Mouse (Mus musculus) heart, postnatal 0 days (tissue): ENCODE measurements around the gene Zc3h18.

Experiments used
- CTCF ChIP-seq: IDR thresholded peaks from 2 replicates; pipeline ENCODE4 v1.5.1; 2016; ENCODE audit warnings: antibody characterized with exemption, control low read depth, low read depth
- EP300 ChIP-seq: IDR thresholded peaks from 2 replicates; pipeline ENCODE4 v1.6.1; 2016; ENCODE audit warnings: antibody characterized with exemption, low read depth

DNA sequence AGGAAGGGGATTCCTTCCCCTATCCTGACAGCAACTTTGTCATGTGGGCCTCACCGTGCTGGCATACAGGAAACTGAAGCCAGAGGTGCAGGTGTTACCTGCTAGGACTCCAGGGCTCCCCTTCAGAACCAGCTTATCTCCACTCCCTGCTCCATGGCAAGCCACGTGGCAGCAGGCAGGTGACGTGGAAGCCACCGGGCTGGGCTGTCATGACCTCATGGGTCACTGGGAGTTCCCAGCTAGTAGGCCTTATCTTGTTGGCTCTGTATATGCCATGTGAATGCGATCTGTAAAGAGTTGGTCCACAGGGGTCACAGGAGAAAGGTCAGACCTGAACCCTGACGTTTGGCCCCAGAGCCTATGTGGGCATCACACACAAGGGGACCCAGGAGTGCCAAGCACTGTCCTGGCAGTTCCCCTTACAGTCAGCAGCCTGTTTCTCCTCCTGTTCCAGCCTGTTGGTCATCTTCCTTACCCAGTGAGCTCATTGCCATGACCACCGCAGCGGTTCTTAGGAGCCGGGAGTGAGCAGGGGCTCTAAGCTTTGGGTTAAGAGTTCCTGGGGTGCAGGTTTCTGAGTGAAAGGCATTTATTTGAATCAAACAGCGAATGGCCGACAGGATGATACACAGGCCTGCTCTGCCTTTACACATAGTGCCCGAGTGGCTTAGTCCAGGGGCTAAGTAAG is 45.8 kb upstream of the Zc3h18 start:
- TF ChIP-seq CTCF = no peak
- no peak for TF ChIP-seq EP300
